Mouse (Mus musculus) kidney, adult 2 months (tissue): ENCODE results near the gene Erlec1.

Source experiments
- CTCF ChIP-seq: fragments of 200-500 bp; conservative IDR thresholded peaks from 2 replicates; pipeline ENCODE4 v1.5.1; 2011; ENCODE audit warnings: low read depth, mild to moderate bottlenecking, control low read depth, low read length, moderate library complexity, mixed read lengths; ENCODE audit not compliant: insufficient read depth, insufficient read length
- POLR2A ChIP-seq: fragments of 200-500 bp; IDR thresholded peaks from one replicate; pipeline ENCODE4 v1.6.1; 2011; ENCODE audit warnings: low read depth, low read length, control low read depth

GRCm38 (mm10) chr11:30953469-30954154 lies 523 bp downstream of the Erlec1 start:
- TF ChIP-seq CTCF (no peak), POLR2A (no peak)
